Mouse (Mus musculus): ENCODE measurements around the gene Dpf3. TPM values are rescaled to one million over a fixed set of nuclear protein-coding genes. Genes with fewer than 3 reads are reported as not detected.

The Dpf3 gene
- polyA plus RNA-seq (2016; fragmentation: Nextera tagmentation; extraction: Ambion mirVana): 29.4 and 37.5 TPM in 2 replicates

DNA sequence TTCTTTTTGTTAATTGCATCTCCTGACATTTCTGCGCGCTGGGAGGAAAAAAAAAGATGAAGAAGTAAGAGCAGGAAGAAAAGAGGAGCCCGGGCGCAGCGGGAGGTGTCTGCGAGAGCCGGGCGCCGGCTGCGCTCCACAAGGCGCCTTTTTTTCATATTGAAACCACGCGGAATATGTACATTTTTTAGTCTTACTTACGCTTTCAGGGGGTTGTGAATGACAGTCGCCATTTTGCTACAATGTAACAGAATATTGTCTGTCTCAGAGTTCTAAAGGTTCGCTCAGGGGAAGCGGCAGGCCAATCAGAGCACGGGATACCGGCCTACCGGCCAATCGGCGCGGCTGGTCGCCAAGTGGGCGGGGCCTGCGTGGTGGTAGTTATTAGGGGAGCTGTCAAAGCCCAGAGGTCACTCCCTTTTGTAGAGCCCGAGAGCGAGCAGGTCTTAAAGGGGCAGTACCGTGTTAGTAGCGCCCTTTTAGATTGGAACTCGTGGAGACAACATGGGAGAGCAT, at the start of gene Dpf3:
Dpf3 (minus strand) TSS at position 241 of the 516 bp plus-strand sequence.
- peak within 1 kb of the TSS; percentile 95 for H3K27ac ChIP-seq
- peak; percentile 99 for DNase-seq (ENCODE audit: low spot score)
- peak within 1 kb of the TSS; percentile 91 for H3K4me3 ChIP-seq
- H3K36me3 ChIP-seq: no peaks in the 10 kb centered on the region
- no peaks in the 10 kb centered on the region for H3K27me3 ChIP-seq (ENCODE audit: insufficient read depth, poor library complexity, severe bottlenecking)
- H3K4me1 ChIP-seq: peaks cover 27% of the 10 kb centered on the region
- WGBS: under 1% methylated on average over 31 of the region's 31 CpGs
- peaks cover 3% of the 10 kb centered on the region for H3K9me3 ChIP-seq

DNA sequence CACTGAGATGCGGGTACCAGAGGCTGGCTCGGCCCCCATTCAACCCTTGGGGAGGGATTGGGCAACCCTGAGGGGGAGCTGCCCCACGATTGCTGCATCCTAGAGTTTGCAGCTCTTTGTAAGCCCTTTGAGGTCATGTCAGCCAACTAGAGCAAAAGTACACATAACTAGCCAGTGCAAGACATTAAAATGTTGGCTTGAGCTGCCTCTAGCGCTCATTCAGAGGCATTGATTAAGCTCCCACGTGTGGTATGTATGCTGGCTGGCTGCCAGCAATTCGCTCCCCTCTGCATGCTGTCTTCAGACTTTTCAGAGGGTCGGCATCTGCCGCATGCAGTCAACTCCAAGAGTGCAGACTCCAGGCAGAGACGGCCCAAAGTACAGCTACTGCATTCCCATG, 48.5 kb upstream of the Dpf3 start:
- H3K27ac ChIP-seq: no peak overlapping the region
- H3K36me3 ChIP-seq: peaks cover 87% of the 10 kb centered on the region
- H3K27me3 ChIP-seq (ENCODE audit: insufficient read depth, poor library complexity, severe bottlenecking): no peaks in the 10 kb centered on the region
- H3K4me3 ChIP-seq: no peak overlapping the region
- DNase-seq (ENCODE audit: low spot score): no peak
- H3K9me3 ChIP-seq: no peaks in the 10 kb centered on the region
- 74% methylated on average over 9 of the region's 9 CpGs for WGBS
- H3K4me1 ChIP-seq: 0 out of 2 replicates have a peak, but pooled peaks cover 6% of the 10 kb centered on the region

DNA sequence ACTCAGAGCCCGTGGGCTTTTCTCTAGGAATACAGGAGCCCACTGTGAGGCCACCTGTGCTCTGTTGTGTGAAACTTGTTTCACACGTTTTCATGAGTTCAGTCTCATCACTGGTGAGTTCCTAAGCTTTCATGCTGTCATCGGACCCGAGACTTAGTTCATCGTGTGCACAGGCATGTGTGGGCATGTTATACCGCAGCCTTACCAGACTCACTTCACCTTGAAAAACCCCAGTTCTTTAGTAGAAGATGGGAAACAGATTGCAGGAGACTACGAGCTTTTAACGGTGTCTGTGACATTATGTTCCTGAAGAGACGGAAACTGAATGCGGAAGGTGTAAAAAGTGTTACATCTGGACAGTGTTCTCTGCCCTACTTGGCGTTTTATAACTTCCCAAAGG, 47.9 kb upstream of the Dpf3 start:
- H3K27ac ChIP-seq: no peak overlapping the region
- DNase-seq (ENCODE audit: low spot score): no peak
- 86% methylated on average over 11 of the region's 11 CpGs for WGBS
- no peaks in the 10 kb centered on the region for H3K27me3 ChIP-seq (ENCODE audit: insufficient read depth, poor library complexity, severe bottlenecking)
- H3K4me3 ChIP-seq: no peak overlapping the region
- 0 out of 2 replicates have a peak, but pooled peaks cover 6% of the 10 kb centered on the region for H3K4me1 ChIP-seq
- H3K36me3 ChIP-seq: peaks cover 81% of the 10 kb centered on the region
- H3K9me3 ChIP-seq: no peaks in the 10 kb centered on the region

- Histone ChIP-seq H3K36me3 (peaks cover 74% of the 10 kb centered on the region), H3K27me3 (ENCODE audit: insufficient read depth, poor library complexity, severe bottlenecking) (no peaks in the 10 kb centered on the region), H3K9me3 (no peaks in the 10 kb centered on the region), H3K4me1 (0 out of 2 replicates have a peak, but pooled peaks cover 6% of the 10 kb centered on the region), H3K4me3 (no peak overlapping the region), H3K27ac (no peak overlapping the region)
- no peak for DNase-seq (ENCODE audit: low spot score)
- WGBS: 71% methylated on average over 3 of the region's 3 CpGs
Measured at GRCm38 (mm10) chr12:83534190-83534589, 46.7 kb upstream of the Dpf3 start.

GRCm38 (mm10) chr12:83532966-83533365, 45.5 kb upstream of the Dpf3 start:
- no peak overlapping the region for H3K4me3 ChIP-seq
- 92% methylated on average over 3 of the region's 3 CpGs for WGBS
- no peak overlapping the region for H3K27ac ChIP-seq
- no peak for DNase-seq (ENCODE audit: low spot score)
- H3K36me3 ChIP-seq: peaks cover 66% of the 10 kb centered on the region
- H3K27me3 ChIP-seq (ENCODE audit: insufficient read depth, poor library complexity, severe bottlenecking): no peaks in the 10 kb centered on the region
- no peaks in the 10 kb centered on the region for H3K9me3 ChIP-seq
- peaks cover 14% of the 10 kb centered on the region; the same call in 1 of the 2 replicates for H3K4me1 ChIP-seq

DNA sequence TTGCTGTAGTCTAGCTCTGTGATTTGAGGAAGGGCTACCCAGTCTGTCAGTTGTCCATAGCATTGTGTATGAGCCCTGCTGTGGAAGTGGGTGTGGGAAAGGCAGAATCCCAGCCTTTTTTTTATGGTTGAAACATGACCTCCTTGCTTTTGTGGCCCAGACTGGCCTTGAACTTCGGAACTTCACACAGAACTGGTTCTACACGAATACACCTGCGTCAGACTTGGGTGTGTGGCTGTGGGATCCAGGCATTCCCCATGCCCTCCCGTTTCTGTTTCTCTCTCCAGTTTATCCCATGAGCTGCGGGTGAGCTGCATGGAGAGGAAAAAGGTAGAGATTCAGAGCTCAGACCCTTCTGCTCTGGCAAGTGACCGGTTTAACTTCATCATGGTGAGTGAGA, 44.5 kb upstream of the Dpf3 start:
- WGBS: 86% methylated on average over 6 of the region's 6 CpGs
- Histone ChIP-seq H3K4me1 (peaks cover 17% of the 10 kb centered on the region; the same call in 1 of the 2 replicates), H3K9me3 (no peaks in the 10 kb centered on the region), H3K36me3 (peaks cover 59% of the 10 kb centered on the region), H3K4me3 (no peak overlapping the region), H3K27me3 (ENCODE audit: insufficient read depth, poor library complexity, severe bottlenecking) (no peaks in the 10 kb centered on the region), H3K27ac (no peak overlapping the region)
- no peak for DNase-seq (ENCODE audit: low spot score)

DNA sequence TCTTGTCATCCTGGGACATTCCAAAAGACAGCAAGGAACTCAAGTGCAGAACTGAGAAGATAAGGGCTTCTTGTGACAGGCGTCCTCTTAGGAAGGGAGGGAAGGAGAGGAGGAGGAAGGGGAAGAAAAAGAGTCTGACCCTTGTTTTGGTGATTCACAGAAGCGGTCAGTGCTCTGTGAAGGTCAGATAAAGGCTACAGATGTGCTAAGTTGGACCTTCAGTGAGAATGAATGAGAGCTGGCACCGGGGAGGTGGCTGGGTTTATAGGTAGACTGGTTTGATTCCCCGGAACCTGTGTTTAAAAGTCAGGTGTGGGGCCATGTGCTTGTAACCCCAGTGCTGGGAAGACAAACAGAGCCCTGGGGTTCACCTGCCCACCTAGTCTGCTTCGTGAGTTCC, 41.1 kb upstream of the Dpf3 start:
- H3K36me3 ChIP-seq: peaks cover 29% of the 10 kb centered on the region
- H3K27ac ChIP-seq: no peak overlapping the region
- 75% methylated on average over 5 of the region's 5 CpGs for WGBS
- no peak for DNase-seq (ENCODE audit: low spot score)
- no peaks in the 10 kb centered on the region for H3K9me3 ChIP-seq
- H3K27me3 ChIP-seq (ENCODE audit: insufficient read depth, poor library complexity, severe bottlenecking): no peaks in the 10 kb centered on the region
- H3K4me3 ChIP-seq: no peak overlapping the region
- peaks cover 38% of the 10 kb centered on the region for H3K4me1 ChIP-seq

DNA sequence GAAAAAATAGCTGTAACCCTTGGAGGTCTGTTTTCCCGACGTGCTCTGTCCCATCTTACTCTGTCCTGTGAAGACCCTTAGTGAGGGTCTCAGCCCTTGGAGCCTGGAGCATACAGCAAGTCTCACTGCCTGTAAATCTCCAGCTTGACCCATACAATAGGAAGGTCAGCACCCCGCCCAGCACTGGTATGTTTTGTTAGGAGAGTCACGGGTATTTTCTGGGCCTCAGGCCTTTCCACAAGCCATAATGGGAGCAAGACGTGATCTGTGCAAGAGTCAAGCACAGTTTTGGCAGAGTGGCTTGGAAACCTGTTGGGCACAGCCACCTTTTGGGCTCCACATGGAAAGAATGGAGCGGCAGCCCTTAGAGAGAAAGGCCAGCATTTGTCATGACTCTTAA, 40.3 kb upstream of the Dpf3 start:
- Histone ChIP-seq H3K4me1 (peaks cover 43% of the 10 kb centered on the region), H3K27me3 (ENCODE audit: insufficient read depth, poor library complexity, severe bottlenecking) (no peaks in the 10 kb centered on the region), H3K4me3 (no peak overlapping the region), H3K9me3 (no peaks in the 10 kb centered on the region), H3K27ac (no peak overlapping the region; the same call in 1 of the 2 replicates), H3K36me3 (peaks cover 22% of the 10 kb centered on the region)
- WGBS: 73% methylated on average over 6 of the region's 6 CpGs
- DNase-seq (ENCODE audit: low spot score): no peak

GRCm38 (mm10) chr12:83525822-83526544, 38.5 kb upstream of the Dpf3 start:
- DNase-seq (ENCODE audit: low spot score): no peak
- Histone ChIP-seq H3K4me1 (peaks cover 50% of the 10 kb centered on the region), H3K27me3 (ENCODE audit: insufficient read depth, poor library complexity, severe bottlenecking) (no peaks in the 10 kb centered on the region), H3K4me3 (no peak overlapping the region), H3K36me3 (peaks cover 10% of the 10 kb centered on the region), H3K9me3 (no peaks in the 10 kb centered on the region), H3K27ac (peak overlapping the region; percentile 62; the same call in 1 of the 2 replicates)
- 64% methylated on average over 18 of the region's 18 CpGs for WGBS

DNA sequence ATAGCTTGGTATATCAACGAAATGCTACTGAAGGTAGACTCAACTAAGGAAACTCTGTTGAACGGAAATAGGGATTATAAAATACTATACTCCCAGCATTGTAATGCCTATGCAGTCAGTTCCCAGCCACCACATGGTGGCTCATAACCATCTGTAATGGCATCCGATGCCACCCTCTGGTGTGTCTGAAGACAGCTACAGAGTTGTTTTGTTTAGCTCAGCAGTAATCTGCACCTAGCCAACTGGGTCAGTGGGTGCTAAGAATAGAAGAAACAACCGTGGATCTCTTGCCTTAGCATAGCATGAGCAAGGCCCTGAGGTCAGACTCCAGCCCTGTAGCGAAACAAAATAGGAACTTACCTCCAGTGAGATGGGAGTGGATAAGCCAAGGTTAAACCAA, 36.8 kb upstream of the Dpf3 start:
- peaks cover 4% of the 10 kb centered on the region; the same call in 1 of the 2 replicates for H3K36me3 ChIP-seq
- no peak for DNase-seq (ENCODE audit: low spot score)
- no peak overlapping the region for H3K4me3 ChIP-seq
- H3K27ac ChIP-seq: peak overlapping the region; percentile 24; the same call in 1 of the 2 replicates
- H3K4me1 ChIP-seq: peaks cover 60% of the 10 kb centered on the region
- H3K9me3 ChIP-seq: no peaks in the 10 kb centered on the region
- H3K27me3 ChIP-seq (ENCODE audit: insufficient read depth, poor library complexity, severe bottlenecking): no peaks in the 10 kb centered on the region
- 71% methylated on average over 5 of the region's 5 CpGs for WGBS

GRCm38 (mm10) chr12:83523892-83524291, 36.4 kb upstream of the Dpf3 start:
- Histone ChIP-seq H3K4me1 (peaks cover 64% of the 10 kb centered on the region), H3K9me3 (no peaks in the 10 kb centered on the region), H3K27me3 (ENCODE audit: insufficient read depth, poor library complexity, severe bottlenecking) (no peaks in the 10 kb centered on the region), H3K4me3 (no peak overlapping the region), H3K27ac (peak overlapping the region; percentile 24; the same call in 1 of the 2 replicates), H3K36me3 (0 out of 2 replicates have a peak, but pooled peaks cover 2% of the 10 kb centered on the region)
- WGBS: 70% methylated on average over 4 of the region's 4 CpGs
- no peak for DNase-seq (ENCODE audit: low spot score)

- Histone ChIP-seq H3K4me1 (peaks cover 58% of the 10 kb centered on the region), H3K36me3 (0 out of 2 replicates have a peak, but pooled peaks cover 2% of the 10 kb centered on the region), H3K4me3 (no peak overlapping the region), H3K27ac (no peak overlapping the region), H3K27me3 (ENCODE audit: insufficient read depth, poor library complexity, severe bottlenecking) (no peaks in the 10 kb centered on the region), H3K9me3 (no peaks in the 10 kb centered on the region)
- DNase-seq (ENCODE audit: low spot score): no peak
- whole genome bisulfite sequencing: 92% methylated on average over 6 of the region's 6 CpGs
Measured at GRCm38 (mm10) chr12:83523056-83523455, 35.5 kb upstream of the Dpf3 start.

DNA sequence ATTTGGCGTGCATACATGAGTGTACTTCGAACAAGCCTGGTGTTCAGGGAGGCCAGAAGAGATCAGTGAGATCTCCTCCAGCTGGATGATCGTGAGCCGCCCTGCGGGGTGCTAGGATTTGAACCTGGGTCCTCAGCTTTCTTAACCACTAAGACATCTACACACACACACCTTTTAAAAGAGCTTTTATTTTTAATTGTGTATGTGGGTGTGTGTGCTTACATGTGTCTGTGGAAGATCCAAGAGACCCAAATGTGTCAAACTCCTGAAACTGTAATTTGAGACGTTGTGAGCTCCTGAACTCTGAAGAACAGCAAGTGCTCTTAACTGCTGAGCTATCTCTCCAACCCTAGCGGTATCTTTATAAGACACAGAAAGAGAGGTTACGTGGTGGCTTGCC, 33.6 kb upstream of the Dpf3 start:
- Histone ChIP-seq H3K27ac (peak overlapping the region; percentile 88; the same call in 1 of the 2 replicates), H3K4me1 (peaks cover 57% of the 10 kb centered on the region), H3K4me3 (peak overlapping the region; percentile 75), H3K27me3 (ENCODE audit: insufficient read depth, poor library complexity, severe bottlenecking) (no peaks in the 10 kb centered on the region), H3K9me3 (no peaks in the 10 kb centered on the region), H3K36me3 (no peaks in the 10 kb centered on the region)
- 30% methylated on average over 8 of the region's 8 CpGs for WGBS
- DNase-seq (ENCODE audit: low spot score): no peak
